Mouse (Mus musculus): ENCODE measurements around the gene Gng7. TPM values are rescaled to one million over a fixed set of nuclear protein-coding genes. Genes with fewer than 3 reads are reported as not detected.

Gng7 gene
- total and polyA plus RNA-seq, 3 experiments = 0.24 to 0.47 TPM; not detected in 1

GRCm38 (mm10) chr10:80975478-80975877, 39.3 kb downstream of the Gng7 start:
- Histone ChIP-seq H3K79me2 (replicated peaks; ENCODE audit: control insufficient read depth, extremely low read depth, insufficient read depth, poor library complexity, severe bottlenecking) (no peaks in the 10 kb centered on the region), H3K9me3 (replicated peaks; ENCODE audit: low read length) (peaks cover 7% of the 10 kb centered on the region), H3K4me3 (replicated peaks in 1 of 3; ENCODE audit: low read depth in 2 of 3, low read length in 2 of 3, poor library complexity in 1 of 3) (no peak overlapping the region), H3K4me1 (ENCODE audit: control insufficient read depth in 1 of 2, insufficient read depth in 2 of 2) (no peaks in the 10 kb centered on the region; a peak in 1 of 4 replicates), H3K27ac (ENCODE audit: insufficient read depth, low read depth) (no peak overlapping the region), H3K36me3 (replicated peaks in 1 of 2; ENCODE audit: control insufficient read depth in 1 of 2, insufficient read depth in 1 of 2, low read length in 1 of 2) (no peaks in the 10 kb centered on the region), H3K4me2 (ENCODE audit: insufficient read depth, low read depth, poor library complexity, severe bottlenecking) (no peak overlapping the region), H3K9ac (ENCODE audit: insufficient read depth, low read depth) (no peak overlapping the region), H3K27me3 (replicated peaks) (no peaks in the 10 kb centered on the region)
- dilution Hi-C loops (cut with MboI; ENCODE audit: extremely low pct_ligation_motif_present, extremely low pct_unique_long_range_greater_than_20kb, low sequenced_read_pairs) = no loop called here
- DNase-seq (ENCODE audit: extremely low read depth) = no peak
- TF ChIP-seq TBP (conservative IDR thresholded peaks at IDR 0.05; ENCODE audit: low read depth, low read length) (no peak), IRF4 (IDR thresholded peaks at IDR 0.05; ENCODE audit: low read depth, low read length) (no peak), MAFK (IDR thresholded peaks at IDR 0.05; ENCODE audit: insufficient replicate concordance, low read length) (no peak), RAD21 (IDR thresholded peaks at IDR 0.05; ENCODE audit: low read depth, low read length) (no peak), EP300 (IDR thresholded peaks at IDR 0.05; ENCODE audit: low read length) (no peak), ETS1 (conservative IDR thresholded peaks at IDR 0.05; ENCODE audit: low read depth, low read length) (no peak), UBTF (IDR thresholded peaks at IDR 0.05; ENCODE audit: low read depth, low read length) (no peak), USF2 (conservative IDR thresholded peaks at IDR 0.05; ENCODE audit: low read depth, low read length) (no peak), SMC3 (IDR thresholded peaks at IDR 0.05; ENCODE audit: low read depth, low read length) (no peak), ZNF384 (IDR thresholded peaks at IDR 0.05; ENCODE audit: low read depth, low read length) (no peak), E2F4 (IDR thresholded peaks at IDR 0.05; ENCODE audit: insufficient replicate concordance, low read depth, low read length) (no peak), RCOR1 (conservative IDR thresholded peaks at IDR 0.05; ENCODE audit: low read depth, low read length) (no peak), BHLHE40 (IDR thresholded peaks at IDR 0.05; ENCODE audit: low read depth, low read length) (no peak), MYC (IDR thresholded peaks at IDR 0.05; ENCODE audit: low read depth, low read length) (no peak), MAZ (IDR thresholded peaks at IDR 0.05; ENCODE audit: low read depth, low read length) (no peak), KAT2A (IDR thresholded peaks at IDR 0.05; ENCODE audit: insufficient replicate concordance, low read length) (no peak), MXI1 (IDR thresholded peaks at IDR 0.05; ENCODE audit: low read depth, low read length) (no peak)
- in situ Hi-C loops (cut with MboI; ENCODE audit: low pct_ligation_motif_present, low pct_unique_long_range_greater_than_20kb, low sequenced_read_pairs) = no loop called here

GRCm38 (mm10) chr10:80973722-80974121, 41.0 kb downstream of the Gng7 start:
- peaks cover 10 to 16% of the 10 kb centered on the region in 2 experiments for H3K4me1 ChIP-seq (ENCODE audit: control insufficient read depth in 1 of 2, insufficient read depth in 2 of 2)
- no peak overlapping the region for H3K9ac ChIP-seq (ENCODE audit: insufficient read depth, low read depth)
- in situ Hi-C loops (cut with MboI; ENCODE audit: low pct_ligation_motif_present, low pct_unique_long_range_greater_than_20kb, low sequenced_read_pairs) (no loop called here), dilution Hi-C loops (cut with MboI; ENCODE audit: extremely low pct_ligation_motif_present, extremely low pct_unique_long_range_greater_than_20kb, low sequenced_read_pairs) (no loop called here)
- no peak for DNase-seq (ENCODE audit: extremely low read depth)
- no peaks in the 10 kb centered on the region for H3K79me2 ChIP-seq (replicated peaks; ENCODE audit: control insufficient read depth, extremely low read depth, insufficient read depth, poor library complexity, severe bottlenecking)
- H3K4me2 ChIP-seq (ENCODE audit: insufficient read depth, low read depth, poor library complexity, severe bottlenecking) = no peak overlapping the region
- peaks cover 7% of the 10 kb centered on the region for H3K9me3 ChIP-seq (replicated peaks; ENCODE audit: low read length)
- H3K27ac ChIP-seq (ENCODE audit: insufficient read depth, low read depth) = no peak overlapping the region
- no peak for TF ChIP-seq RCOR1 (conservative IDR thresholded peaks at IDR 0.05; ENCODE audit: low read depth, low read length)
- TF ChIP-seq MYC (IDR thresholded peaks at IDR 0.05; ENCODE audit: low read depth, low read length) = no peak
- TF ChIP-seq BHLHE40 (IDR thresholded peaks at IDR 0.05; ENCODE audit: low read depth, low read length) = no peak
- no peak for TF ChIP-seq EP300 (IDR thresholded peaks at IDR 0.05; ENCODE audit: low read length)
- no peak for TF ChIP-seq KAT2A (IDR thresholded peaks at IDR 0.05; ENCODE audit: insufficient replicate concordance, low read length)
- TF ChIP-seq TBP (conservative IDR thresholded peaks at IDR 0.05; ENCODE audit: low read depth, low read length) = no peak
- TF ChIP-seq NRF1 (IDR thresholded peaks at IDR 0.05; ENCODE audit: low read depth, low read length) = no peak
- TF ChIP-seq ELF1 (IDR thresholded peaks at IDR 0.05; ENCODE audit: low read depth, low read length) = no peak
- no peak for TF ChIP-seq CHD2 (IDR thresholded peaks at IDR 0.05; ENCODE audit: low read length)
- no peak for TF ChIP-seq CTCF (conservative IDR thresholded peaks at IDR 0.05 in 1 of 2, IDR thresholded peaks at IDR 0.05 in 1 of 2; ENCODE audit: low read depth in 2 of 2, low read length in 2 of 2)
- TF ChIP-seq ZMIZ1 (IDR thresholded peaks at IDR 0.05; ENCODE audit: low read depth, low read length) = no peak
- no peak for TF ChIP-seq POLR2AphosphoS2 (IDR thresholded peaks at IDR 0.05; ENCODE audit: low read depth, low read length)
- TF ChIP-seq MXI1 (IDR thresholded peaks at IDR 0.05; ENCODE audit: low read depth, low read length) = no peak
- no peak for TF ChIP-seq MAZ (IDR thresholded peaks at IDR 0.05; ENCODE audit: low read depth, low read length)
- TF ChIP-seq USF2 (conservative IDR thresholded peaks at IDR 0.05; ENCODE audit: low read depth, low read length) = no peak
- TF ChIP-seq TCF12 (IDR thresholded peaks at IDR 0.05; ENCODE audit: low read depth, low read length) = no peak
- TF ChIP-seq NELFE (IDR thresholded peaks at IDR 0.05; ENCODE audit: low read depth, low read length) = no peak
- no peak for TF ChIP-seq ZKSCAN1 (IDR thresholded peaks at IDR 0.05; ENCODE audit: borderline replicate concordance, low read depth, low read length)
- TF ChIP-seq SIN3A (IDR thresholded peaks at IDR 0.05; ENCODE audit: low read length) = no peak
- H3K4me3 ChIP-seq (replicated peaks in 1 of 3; ENCODE audit: low read depth in 2 of 3, low read length in 2 of 3, poor library complexity in 1 of 3) = no peak overlapping the region
- H3K36me3 ChIP-seq (replicated peaks in 1 of 2; ENCODE audit: control insufficient read depth in 1 of 2, insufficient read depth in 1 of 2, low read length in 1 of 2) = no peaks in the 10 kb centered on the region
- no peaks in the 10 kb centered on the region for H3K27me3 ChIP-seq (replicated peaks)

Measured in CH12.LX (cell line).